Mouse (Mus musculus) midbrain, embryonic 11.5 days (tissue): ENCODE measurements around the gene Casp8ap2. TPM values are rescaled to one million over a fixed set of nuclear protein-coding genes. Genes with fewer than 3 reads are reported as not detected.

Experiments used
- ATAC-seq: fragments of 200-750 bp; cut with Nextera tagmentation; 2 replicates; pipeline ENCODE4 v1.8.0; 2017; ENCODE audit warnings: moderate TSS enrichment, moderate library complexity; ENCODE audit not compliant: low FRiP score
- DNase-seq: peaks from one replicate; pipeline ENCODE4 v3.0.0; 2015; ENCODE audit warnings: low spot score; ENCODE audit errors: missing footprints
- H3K27ac ChIP-seq: fragments of 300-500 bp; sonication (generic); 2 replicates; pipeline ENCODE4 v1.5.1; 2014; ENCODE audit warnings: low read depth, low read length
- H3K27me3 ChIP-seq: fragments of 300-500 bp; sonication (generic); 2 replicates; pipeline ENCODE4 v1.6.1; 2014; ENCODE audit warnings: mild to moderate bottlenecking, low read length, moderate library complexity, mixed read lengths; ENCODE audit not compliant: control insufficient read depth, insufficient read depth
- H3K36me3 ChIP-seq: fragments of 300-500 bp; sonication (generic); 2 replicates; pipeline ENCODE4 v1.6.1; 2014; ENCODE audit warnings: mild to moderate bottlenecking, low read length, moderate library complexity, mixed read lengths; ENCODE audit not compliant: control insufficient read depth, insufficient read depth
- H3K4me1 ChIP-seq: fragments of 300-500 bp; sonication (generic); 2 replicates; pipeline ENCODE4 v1.6.1; 2014; ENCODE audit warnings: low read length; ENCODE audit not compliant: control insufficient read depth, insufficient read depth
- H3K4me2 ChIP-seq: fragments of 300-500 bp; sonication (generic); 2 replicates; pipeline ENCODE4 v1.6.1; 2014; ENCODE audit warnings: mild to moderate bottlenecking, moderate library complexity
- H3K4me3 ChIP-seq: fragments of 300-500 bp; sonication (generic); 2 replicates; pipeline ENCODE4 v1.5.1; 2014; ENCODE audit warnings: low read depth, low read length
- H3K9ac ChIP-seq: fragments of 300-500 bp; sonication (generic); 2 replicates; pipeline ENCODE4 v1.6.1; 2014; ENCODE audit warnings: low read length
- H3K9me3 ChIP-seq: fragments of 300-500 bp; sonication (generic); 2 replicates; pipeline ENCODE4 v1.6.1; 2016; ENCODE audit warnings: low read length; ENCODE audit not compliant: control insufficient read depth
- WGBS: fragments of 180-500 bp; shearing (Covaris S2); extraction: QIAGEN DNeasy Blood & Tissue Kit; methylation state at CpG from one replicate; pipeline ENCODE4 v1.1.7; 2014; 5-methylcytosine and 5-hydroxymethylcytosine counted together
- polyA plus RNA-seq: library from polyadenylated mRNA; unstranded; fragments of >200 nt; fragmentation: Nextera tagmentation; extraction: Ambion mirVana; gene quantifications from 2 replicates; pipeline ENCODE4 v1.2.1, GENCODE M21; 2014

Gene Casp8ap2
- polyA plus RNA-seq, 1 experiment from 2014 or later, result 80.1 TPM

DNA sequence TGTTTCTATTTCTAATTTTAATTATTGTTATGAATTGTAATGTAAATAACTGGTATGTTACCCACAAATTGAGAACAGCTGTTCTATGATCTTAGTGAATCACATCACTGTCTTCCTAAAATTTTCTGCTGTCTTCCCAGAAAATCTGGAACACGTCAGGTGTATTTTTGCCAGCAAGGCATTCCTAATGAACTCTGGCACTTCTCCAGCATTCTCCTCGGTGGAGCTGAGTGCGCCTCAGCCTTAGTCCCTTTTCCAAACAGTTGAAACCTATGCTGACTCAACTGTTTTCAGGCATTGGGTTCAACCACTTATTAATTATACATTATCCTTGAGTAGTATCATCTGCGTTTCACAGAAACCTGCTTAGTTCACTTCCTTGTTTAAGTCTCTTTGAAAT, 67.2 kb downstream of the Casp8ap2 start:
- Histone ChIP-seq H3K4me3 (no peak overlapping the region), H3K9me3 (no peaks in the 10 kb centered on the region), H3K36me3 (no peaks in the 10 kb centered on the region; the same call in 1 of the 2 replicates), H3K9ac (no peak overlapping the region), H3K4me2 (no peak overlapping the region), H3K27me3 (no peaks in the 10 kb centered on the region), H3K4me1 (no peaks in the 10 kb centered on the region), H3K27ac (no peak overlapping the region)
- no peak for ATAC-seq
- WGBS, result 91% methylated on average over 4 of the region's 4 CpGs
- no peak for DNase-seq

DNA sequence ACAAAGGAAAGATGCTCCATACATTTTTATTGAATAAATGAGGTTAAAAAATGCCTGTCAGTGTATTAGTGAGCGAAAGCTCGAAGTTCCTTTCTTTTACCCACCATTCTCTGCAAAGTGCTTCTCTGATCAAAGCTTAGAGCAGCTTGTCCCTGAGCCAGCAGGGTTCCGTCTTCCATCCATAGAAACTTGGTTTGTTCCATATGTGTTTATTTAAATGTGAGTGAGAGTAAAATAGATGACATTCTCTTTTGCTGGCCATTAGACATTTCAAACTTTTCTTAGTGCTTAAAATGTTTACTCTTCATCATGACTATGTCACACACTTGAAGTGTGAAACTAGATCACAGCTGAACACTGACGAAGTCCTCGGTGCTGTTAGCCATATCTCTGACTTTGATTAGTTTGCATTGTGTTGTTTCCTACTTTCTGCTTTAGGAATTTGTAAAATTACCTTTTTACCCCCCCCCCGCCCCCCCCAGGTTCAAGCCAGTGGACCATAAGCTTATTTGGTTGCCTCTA, 67.9 kb downstream of the Casp8ap2 start:
- H3K9ac ChIP-seq, result no peak overlapping the region
- no peak overlapping the region for H3K4me3 ChIP-seq
- H3K36me3 ChIP-seq, result no peaks in the 10 kb centered on the region; the same call in 1 of the 2 replicates
- no peaks in the 10 kb centered on the region for H3K27me3 ChIP-seq
- no peak overlapping the region for H3K4me2 ChIP-seq
- no peaks in the 10 kb centered on the region for H3K9me3 ChIP-seq
- WGBS, result 88% methylated on average over 6 of the region's 6 CpGs
- DNase-seq (no peak), ATAC-seq (no peak)
- no peaks in the 10 kb centered on the region for H3K4me1 ChIP-seq
- no peak overlapping the region for H3K27ac ChIP-seq

Other genes starting within 250 kb of the Casp8ap2 start
- 0.11 TPM in 1 of 2 replicates, not detected in the other for gene Gja10, start 12.7 kb upstream of the Casp8ap2 start, polyA plus RNA-seq
- 16.8 and 17.1 TPM in 2 replicates for gene Mdn1, start 41.7 kb downstream of the Casp8ap2 start, polyA plus RNA-seq
- 169 and 175 TPM in 2 replicates for gene Lyrm2, start 184.8 kb downstream of the Casp8ap2 start, polyA plus RNA-seq